Mouse (Mus musculus) spleen, postnatal 0 days (tissue): ENCODE measurements around the gene Hnrnpab. TPM values are rescaled to one million over a fixed set of nuclear protein-coding genes. Genes with fewer than 3 reads are reported as not detected.

Experiments used
- polyA plus RNA-seq: library from polyadenylated mRNA; unstranded; fragments of >200 nt; fragmentation: Nextera tagmentation; extraction: Ambion mirVana; gene quantifications from 2 replicates; pipeline ENCODE4 v1.2.1, GENCODE M21; 2015

The Hnrnpab gene
- polyA plus RNA-seq = 231 and 252 TPM in 2 replicates

GRCm38 (mm10) chr11:51606447-51607095 is at the start of gene Hnrnpab:
TSS of gene Hnrnpab (minus strand) at chr11:51606847.

GRCm38 (mm10) chr11:51650691-51651515 is 44.3 kb upstream of the Hnrnpab start, which contains the start of the genes N4bp3 and D930048N14Rik:
TSS of gene N4bp3 (minus strand) at chr11:51650842.
TSS of gene D930048N14Rik (plus strand) at chr11:51650954.

GRCm38 (mm10) chr11:51635525-51636322 is 29.1 kb upstream of the Hnrnpab start, which contains the start of gene Rmnd5b:
TSS of gene Rmnd5b (minus strand) at chr11:51635896.

GRCm38 (mm10) chr11:51619409-51620060 is 12.9 kb upstream of the Hnrnpab start, which contains the start of gene Nhp2:
TSS of gene Nhp2 (plus strand) at chr11:51619735.

GRCm38 (mm10) chr11:51584431-51585248 is 22.0 kb downstream of the Hnrnpab start, which contains the start of gene Phykpl:
TSS of gene Phykpl (plus strand) at chr11:51584757.

Other genes starting within 250 kb of the Hnrnpab start
- 17.2 and 18.7 TPM in 2 replicates for gene Phykpl, start 22.1 kb downstream of the Hnrnpab start, polyA plus RNA-seq
- 160 and 164 TPM in 2 replicates for gene Nhp2, start 12.9 kb upstream of the Hnrnpab start, polyA plus RNA-seq
- gene Rmnd5b, start 29.0 kb upstream of the Hnrnpab start, polyA plus RNA-seq = 26.9 and 32.8 TPM in 2 replicates
- 6.7 and 9.3 TPM in 2 replicates for gene N4bp3, start 44.0 kb upstream of the Hnrnpab start, polyA plus RNA-seq
- gene D930048N14Rik, start 44.1 kb upstream of the Hnrnpab start, polyA plus RNA-seq = 0.41 and 0.62 TPM in 2 replicates
- 47.6 and 49.1 TPM in 2 replicates for gene 0610009B22Rik, start 82.0 kb upstream of the Hnrnpab start, polyA plus RNA-seq
- gene Sec24a, start 156.8 kb upstream of the Hnrnpab start, polyA plus RNA-seq = 6.8 TPM in 2 replicates
- gene Sar1b, start 156.8 kb upstream of the Hnrnpab start, polyA plus RNA-seq = 67.8 and 71.2 TPM in 2 replicates